Comparison of ENCODE assay signal across 17 mouse cellular contexts in the genomic region with DNA sequence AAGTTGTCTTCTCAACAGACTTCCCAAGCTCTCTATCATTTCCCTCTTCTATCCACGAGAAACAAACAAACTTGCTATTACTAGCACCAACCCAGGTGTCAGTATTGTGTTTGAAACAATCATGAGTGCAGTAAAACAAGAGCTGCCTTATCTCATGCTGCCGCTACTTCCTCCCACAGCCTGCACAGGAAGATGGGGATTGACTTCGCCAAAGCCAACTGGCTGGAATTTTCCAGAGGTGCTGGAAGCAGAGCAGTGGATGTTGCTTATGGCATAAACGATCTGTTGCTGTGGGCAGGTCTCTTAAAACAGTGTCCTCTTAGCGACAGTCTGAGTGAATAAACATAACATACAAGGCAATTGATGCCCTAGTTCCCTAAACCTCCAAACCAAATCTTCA. TPM values are rescaled to one million over a fixed set of nuclear protein-coding genes. Genes with fewer than 3 reads are reported as not detected.
DNase-seq lines count a peak whose midpoint lies in the region; ATAC-seq lines count a peak whose summit lies in the region.
"Had no signal": no experiment of that assay in that cellular context is flagged by ENCODE, and none has a peak within 500 bp of the region (broad histone marks: within the 10 kb centered on the region; RNA-seq: fewer than 3 reads in every experiment).

No protein-coding gene starts in this region.

- no peak for ATAC-seq in kidney, embryonic 15.5 days (replicated peaks; ENCODE audit: low FRiP score)
- ATAC-seq in hematopoietic stem cell, adult 5-6 weeks (replicated peaks in 1 of 2; ENCODE audit: insufficient read depth in 1 of 2, low FRiP score in 2 of 2, low TSS enrichment in 1 of 2, low read depth in 1 of 2, poor library complexity in 2 of 2, severe bottlenecking in 2 of 2), result peak; percentile 19 to 37; a peak in 3 of 4 replicates
- 0 out of 2 replicates have a peak, but pooled peaks have one; percentile 13 for ATAC-seq in megakaryocyte-erythroid progenitor cell, adult 5-6 weeks (replicated peaks; ENCODE audit: low FRiP score, low TSS enrichment, poor library complexity, severe bottlenecking)
- ATAC-seq in monocyte, adult 5-6 weeks (replicated peaks; ENCODE audit: insufficient number of reproducible peaks, low FRiP score, low TSS enrichment, poor library complexity, severe bottlenecking), result no peak
- no peak for ATAC-seq in forebrain, embryonic 13.5 days
- ATAC-seq: forebrain, embryonic 16.5 days; liver, embryonic 12.5 days; Patski had no signal

- H3K36me3 ChIP-seq in kidney, embryonic 15.5 days, result no peaks in the 10 kb centered on the region
- no peaks in the 10 kb centered on the region for H3K36me3 ChIP-seq in forebrain, embryonic 13.5 days (ENCODE audit: poor library complexity, severe bottlenecking)
- H3K36me3 ChIP-seq: limb, embryonic 10.5 days; liver, embryonic 12.5 days; stomach, embryonic 15.5 days had no signal

- peak; percentile 23 to 51 for DNase-seq in kidney, postnatal 25 days
- DNase-seq in heart, adult 8-10 months (ENCODE audit: low spot score), result peak; percentile 55
- DNase-seq: cerebellum, postnatal 14 days; layer of hippocampus, postnatal 36 days; retina, postnatal 1 day; spleen, adult 18-20 months; thymus, postnatal 36 days had no signal

- no peaks in the 10 kb centered on the region for H3K4me1 ChIP-seq in kidney, embryonic 15.5 days
- H3K4me1 ChIP-seq in forebrain, embryonic 13.5 days, result no peaks in the 10 kb centered on the region; the same call in 1 of the 2 replicates
- H3K4me1 ChIP-seq: limb, embryonic 10.5 days; stomach, embryonic 15.5 days had no signal

- no peak overlapping the region for H3K9ac ChIP-seq in kidney, embryonic 15.5 days
- H3K9ac ChIP-seq in forebrain, embryonic 13.5 days, result no peak overlapping the region
- H3K9ac ChIP-seq: liver, embryonic 12.5 days; stomach, embryonic 15.5 days had no signal

- H3K27ac ChIP-seq in kidney, embryonic 15.5 days, result no peak overlapping the region
- H3K27ac ChIP-seq in forebrain, embryonic 13.5 days, result no peak overlapping the region
- H3K27ac ChIP-seq: limb, embryonic 10.5 days; liver, embryonic 12.5 days; stomach, embryonic 15.5 days had no signal

- no peak overlapping the region for H3K4me3 ChIP-seq in kidney, embryonic 15.5 days (replicated peaks)
- no peak overlapping the region for H3K4me3 ChIP-seq in forebrain, embryonic 13.5 days
- H3K4me3 ChIP-seq: limb, embryonic 10.5 days; liver, embryonic 12.5 days; stomach, embryonic 15.5 days had no signal

- no peak overlapping the region for H3K4me2 ChIP-seq in kidney, embryonic 15.5 days
- H3K4me2 ChIP-seq in forebrain, embryonic 13.5 days, result no peak overlapping the region
- H3K4me2 ChIP-seq: liver, embryonic 12.5 days; stomach, embryonic 15.5 days had no signal

- H3K9me3 ChIP-seq in kidney, embryonic 15.5 days (replicated peaks), result no peaks in the 10 kb centered on the region
- no peaks in the 10 kb centered on the region for H3K9me3 ChIP-seq in forebrain, embryonic 13.5 days (replicated peaks)
- H3K9me3 ChIP-seq: limb, embryonic 10.5 days; liver, embryonic 12.5 days; stomach, embryonic 15.5 days had no signal

- 53% methylated on average over 5 of the region's 5 CpGs for WGBS in kidney, embryonic 15.5 days
- 70% methylated on average over 5 of the region's 5 CpGs for WGBS in forebrain, embryonic 13.5 days

- peaks cover 10% of the 10 kb centered on the region; the same call in 1 of the 2 replicates for H3K27me3 ChIP-seq in kidney, embryonic 15.5 days
- 0 out of 2 replicates have a peak, but pooled peaks cover 3% of the 10 kb centered on the region for H3K27me3 ChIP-seq in forebrain, embryonic 13.5 days
- H3K27me3 ChIP-seq: liver, embryonic 12.5 days; Patski; stomach, embryonic 15.5 days had no signal

RNA-seq across cellular contexts. Expression of a gene that starts 4.4 kb away (rescaled TPM):
- 38.4 and 42.3 TPM in 2 replicates for polyA plus RNA-seq in kidney, embryonic 15.5 days (2015; fragmentation: Nextera tagmentation; extraction: Ambion mirVana)
- 1 to 10 TPM; 3.6 to 4.4 (median 4.1) TPM for total RNA-seq in heart, adult 8-10 months (2022)
- 20.3 and 21.7 TPM in 2 replicates for total RNA-seq in hematopoietic stem cell, adult 5-6 weeks (2017)
- total RNA-seq in megakaryocyte-erythroid progenitor cell, adult 5-6 weeks (2014; fragmentation: Nextera tagmentation), result 17.0 and 20.8 TPM in 2 replicates
- total RNA-seq in megakaryocyte-erythroid progenitor cell, adult 5-6 weeks (2017), result 20.1 and 27.8 TPM in 2 replicates
- total RNA-seq in monocyte, adult 5-6 weeks (2017), result 11.0 to 20.2 TPM (median 14.8 TPM) in 3 replicates
- polyA plus RNA-seq in forebrain, embryonic 13.5 days (2015; fragmentation: Nextera tagmentation; extraction: Ambion mirVana), result 46.2 and 47.6 TPM in 2 replicates

RNA-seq across cellular contexts. Expression of a gene that starts 6.8 kb away (rescaled TPM):
- 120 and 123 TPM in 2 replicates for polyA plus RNA-seq in kidney, embryonic 15.5 days (2015; fragmentation: Nextera tagmentation; extraction: Ambion mirVana)
- 10 to 100 TPM; 66.5 to 73.6 (median 70.5) TPM for total RNA-seq in heart, adult 8-10 months (2022)
- 48.9 and 54.9 TPM in 2 replicates for total RNA-seq in hematopoietic stem cell, adult 5-6 weeks (2017)
- total RNA-seq in megakaryocyte-erythroid progenitor cell, adult 5-6 weeks (2014; fragmentation: Nextera tagmentation), result 77.4 and 77.7 TPM in 2 replicates
- total RNA-seq in megakaryocyte-erythroid progenitor cell, adult 5-6 weeks (2017), result 79.5 and 97.8 TPM in 2 replicates
- total RNA-seq in monocyte, adult 5-6 weeks (2017), result 33.5 to 44.1 TPM (median 34.3 TPM) in 3 replicates
- 139 and 147 TPM in 2 replicates for polyA plus RNA-seq in forebrain, embryonic 13.5 days (2015; fragmentation: Nextera tagmentation; extraction: Ambion mirVana)

Comparison
In these comparisons a context has a peak if more than half of its experiments do, and no peak if none do; other contexts are left out.
1. ATAC-seq: peak in hematopoietic stem cell, adult 5-6 weeks (2 of 2) and megakaryocyte-erythroid progenitor cell, adult 5-6 weeks (single experiment); none in kidney, embryonic 15.5 days (single experiment), monocyte, adult 5-6 weeks (single experiment) and forebrain, embryonic 13.5 days (single experiment).